Mouse (Mus musculus) frontal cortex, postnatal 36 days (tissue): ENCODE data around the gene Hspb2.
A peak's percentile ranks its signal among the peaks of the same experiment; 100 is the strongest.

Source experiments
- DNase-seq, 2 experiments: peaks; one replicate each; pipeline ENCODE4 v3.0.0; 2022; ENCODE audit warnings: low spot score in 2 of 2

Hspb2 gene

GRCm38 (mm10) chr9:50752054-50752602 is at the start of gene Hspb2:
Gene Hspb2 (minus strand): TSS chr9:50752354.
- DNase-seq: no peak

GRCm38 (mm10) chr9:50800985-50801384 is 48.8 kb upstream of the Hspb2 start:
- DNase-seq: peak in 1 of 2 experiments; percentile 26

- DNase-seq: no peak
These were observed 46.2 kb upstream of the Hspb2 start for GRCm38 (mm10) chr9:50798368-50798767.

GRCm38 (mm10) chr9:50797641-50798040 is 45.5 kb upstream of the Hspb2 start:
- DNase-seq: no peak

- DNase-seq: no peak
These were observed 44.6 kb upstream of the Hspb2 start for GRCm38 (mm10) chr9:50796776-50797175.

- no peak for DNase-seq
These were observed 43.1 kb upstream of the Hspb2 start for GRCm38 (mm10) chr9:50795266-50795665.

- DNase-seq: peak; percentile 16 to 24
These were observed 30.0 kb upstream of the Hspb2 start for GRCm38 (mm10) chr9:50782155-50782554.

GRCm38 (mm10) chr9:50776162-50776760 is 24.1 kb upstream of the Hspb2 start:
- no peak for DNase-seq

- DNase-seq: peak in 1 of 2 experiments; percentile 14
These were observed 23.5 kb upstream of the Hspb2 start for GRCm38 (mm10) chr9:50775662-50776126.

- DNase-seq: peak; percentile 89 to 90
These were observed 22.9 kb upstream of the Hspb2 start, which contains the start of the genes Alg9 and 1110032A03Rik for GRCm38 (mm10) chr9:50774991-50775612. Gene Alg9 (plus strand): TSS chr9:50775019. Gene 1110032A03Rik (minus strand): TSS chr9:50775520.

GRCm38 (mm10) chr9:50774026-50774462 is 21.9 kb upstream of the Hspb2 start:
- no peak for DNase-seq

- DNase-seq: no peak
These were observed 17.9 kb upstream of the Hspb2 start for GRCm38 (mm10) chr9:50770011-50770410.

GRCm38 (mm10) chr9:50768107-50769002 is 16.2 kb upstream of the Hspb2 start, which contains the start of gene Fdxacb1:
Gene Fdxacb1 (plus strand): TSS chr9:50768236.
- peak; percentile 99 for DNase-seq

- DNase-seq: peak in 1 of 2 experiments; percentile 11
These were observed 15.5 kb upstream of the Hspb2 start for GRCm38 (mm10) chr9:50767531-50768106.

- DNase-seq: no peak
These were observed 11.2 kb upstream of the Hspb2 start for GRCm38 (mm10) chr9:50763331-50763730.

GRCm38 (mm10) chr9:50761520-50762243 is 9.5 kb upstream of the Hspb2 start:
- DNase-seq: no peak

GRCm38 (mm10) chr9:50756711-50757110 is 4.6 kb upstream of the Hspb2 start:
- DNase-seq: no peak

- no peak for DNase-seq
These were observed 1.8 kb upstream of the Hspb2 start for GRCm38 (mm10) chr9:50753947-50754346.

GRCm38 (mm10) chr9:50752784-50753615 is 846 bp upstream of the Hspb2 start:
- DNase-seq: peak; percentile 74 to 76

GRCm38 (mm10) chr9:50751323-50751722 is 831 bp downstream of the Hspb2 start, which contains the start of gene Cryab:
Gene Cryab (plus strand): TSS chr9:50751325.
- no peak for DNase-seq
